Mouse (Mus musculus): Measurements from ENCODE around the gene Chac2. TPM values are rescaled to one million over a fixed set of nuclear protein-coding genes. Genes with fewer than 3 reads are reported as not detected.

Chac2 gene
- polyA plus RNA-seq, 1 experiment from 2014 or later, result 16.9 TPM

GRCm38 (mm10) chr11:30953469-30954154 is 32.5 kb downstream of the Chac2 start:
- Histone ChIP-seq H3K36me3 (peaks cover 25% of the 10 kb centered on the region), H3K27me3 (no peaks in the 10 kb centered on the region), H3K27ac (peak overlapping the region; percentile 83), H3K9me3 (no peaks in the 10 kb centered on the region), H3K4me2 (peak overlapping the region; percentile 55), H3K4me1 (peaks cover 12% of the 10 kb centered on the region), H3K4me3 (peak overlapping the region; percentile 93), H3K9ac (peak overlapping the region; percentile 84)
- WGBS, result 4% methylated on average over 30 of the region's 32 CpGs
- ATAC-seq (ENCODE audit: borderline replicate concordance, extremely low read depth, low FRiP score, low TSS enrichment), result peak; percentile 92

- Histone ChIP-seq H3K36me3 (peaks cover 29% of the 10 kb centered on the region), H3K9ac (0 out of 2 replicates have a peak overlapping the region, but pooled peaks have one; percentile 84), H3K27me3 (no peaks in the 10 kb centered on the region), H3K4me2 (peak overlapping the region; percentile 55), H3K9me3 (no peaks in the 10 kb centered on the region), H3K4me3 (peak overlapping the region; percentile 93), H3K27ac (no peak overlapping the region), H3K4me1 (peaks cover 12% of the 10 kb centered on the region)
- ATAC-seq (ENCODE audit: borderline replicate concordance, extremely low read depth, low FRiP score, low TSS enrichment), result no peak
- WGBS, result 28% methylated on average over 5 of the region's 5 CpGs
Measured at GRCm38 (mm10) chr11:30952829-30953228, 33.3 kb downstream of the Chac2 start.

- no peak overlapping the region for H3K4me3 ChIP-seq
- H3K4me1 ChIP-seq, result no peaks in the 10 kb centered on the region
- no peaks in the 10 kb centered on the region for H3K9me3 ChIP-seq
- H3K27ac ChIP-seq, result no peak overlapping the region
- H3K27me3 ChIP-seq, result no peaks in the 10 kb centered on the region
- no peak for ATAC-seq (ENCODE audit: borderline replicate concordance, extremely low read depth, low FRiP score, low TSS enrichment)
- 88% methylated on average over 2 of the region's 2 CpGs for WGBS
- peaks cover 60% of the 10 kb centered on the region for H3K36me3 ChIP-seq
- no peak overlapping the region for H3K9ac ChIP-seq
- H3K4me2 ChIP-seq, result no peak overlapping the region
Measured at GRCm38 (mm10) chr11:30943522-30943921, 42.6 kb downstream of the Chac2 start.

GRCm38 (mm10) chr11:30928498-30928897 is 57.7 kb downstream of the Chac2 start:
- no peak overlapping the region for H3K27ac ChIP-seq
- peaks cover 27% of the 10 kb centered on the region for H3K36me3 ChIP-seq
- no peaks in the 10 kb centered on the region for H3K27me3 ChIP-seq
- no peak for ATAC-seq (ENCODE audit: borderline replicate concordance, extremely low read depth, low FRiP score, low TSS enrichment)
- H3K9me3 ChIP-seq, result no peaks in the 10 kb centered on the region
- no peak overlapping the region for H3K4me3 ChIP-seq
- WGBS, result 88% methylated on average over 1 of the region's 1 CpGs
- no peaks in the 10 kb centered on the region for H3K4me1 ChIP-seq
- no peak overlapping the region for H3K4me2 ChIP-seq
- no peak overlapping the region for H3K9ac ChIP-seq

- H3K27me3 ChIP-seq, result no peaks in the 10 kb centered on the region
- no peak overlapping the region for H3K27ac ChIP-seq
- no peak overlapping the region for H3K4me2 ChIP-seq
- H3K36me3 ChIP-seq, result peaks cover 27% of the 10 kb centered on the region
- no peak overlapping the region for H3K9ac ChIP-seq
- no peaks in the 10 kb centered on the region for H3K4me1 ChIP-seq
- ATAC-seq (ENCODE audit: borderline replicate concordance, extremely low read depth, low FRiP score, low TSS enrichment), result no peak
- no peaks in the 10 kb centered on the region for H3K9me3 ChIP-seq
- H3K4me3 ChIP-seq, result no peak overlapping the region
Measured at GRCm38 (mm10) chr11:30928079-30928478, 58.1 kb downstream of the Chac2 start.

Other genes with a start within 250 kb of the Chac2 start
- gene Psme4, start 214.6 kb downstream of the Chac2 start, polyA plus RNA-seq (2015; fragmentation: Nextera tagmentation; extraction: Ambion mirVana), result 14.8 and 17.6 TPM in 2 replicates
- 0.05 and 0.07 TPM in 2 replicates for gene Gpr75, start 101.0 kb downstream of the Chac2 start, polyA plus RNA-seq (2015; fragmentation: Nextera tagmentation; extraction: Ambion mirVana)
- gene Asb3, start 100.9 kb downstream of the Chac2 start, polyA plus RNA-seq (2015; fragmentation: Nextera tagmentation; extraction: Ambion mirVana), result 28.1 and 30.8 TPM in 2 replicates
- 10.4 and 10.9 TPM in 2 replicates for gene Erlec1, start 32.0 kb downstream of the Chac2 start, polyA plus RNA-seq (2015; fragmentation: Nextera tagmentation; extraction: Ambion mirVana)
- gene Gm17332, start 196.1 kb upstream of the Chac2 start, polyA plus RNA-seq (2015; fragmentation: Nextera tagmentation; extraction: Ambion mirVana), result not detected in 2 replicates

Data from lung, embryonic 15.5 days (tissue).